Mouse (Mus musculus): Measurements from ENCODE around the gene Rpgr.

The Rpgr gene

GRCm38 (mm10) chrX:10216410-10216949, at the start of gene Rpgr:
TSS of gene Rpgr (minus strand) at chrX:10216920.
- DNase-seq, result peak; percentile 95 to 96

GRCm38 (mm10) chrX:10258260-10258659, 41.5 kb upstream of the Rpgr start:
- DNase-seq, result no peak

GRCm38 (mm10) chrX:10257774-10258173, 41.1 kb upstream of the Rpgr start:
- no peak for DNase-seq

GRCm38 (mm10) chrX:10251852-10252504, 35.3 kb upstream of the Rpgr start, which contains the start of gene Otc:
TSS of gene Otc (plus strand) at chrX:10252305.
- peak; percentile 19 for DNase-seq

- DNase-seq, result no peak
Observed at GRCm38 (mm10) chrX:10251357-10251756, 34.6 kb upstream of the Rpgr start.

GRCm38 (mm10) chrX:10243916-10244315, 27.2 kb upstream of the Rpgr start:
- peak; percentile 60 to 66 for DNase-seq

GRCm38 (mm10) chrX:10239515-10239914, 22.8 kb upstream of the Rpgr start:
- DNase-seq, result no peak

- DNase-seq, result no peak
Observed at GRCm38 (mm10) chrX:10234617-10235016, 17.9 kb upstream of the Rpgr start.

- peak in 1 of 2 experiments; percentile 36 for DNase-seq
Observed at GRCm38 (mm10) chrX:10233051-10233450, 16.3 kb upstream of the Rpgr start.

GRCm38 (mm10) chrX:10219281-10219680, 2.6 kb upstream of the Rpgr start:
- DNase-seq, result peak; percentile 54 to 74

GRCm38 (mm10) chrX:10215972-10216371, 748 bp downstream of the Rpgr start:
- no peak for DNase-seq

GRCm38 (mm10) chrX:10205937-10206336, 10.8 kb downstream of the Rpgr start:
- no peak for DNase-seq

GRCm38 (mm10) chrX:10201289-10201688, 15.4 kb downstream of the Rpgr start:
- DNase-seq, result peak; percentile 70 to 81

GRCm38 (mm10) chrX:10152390-10152789, 64.3 kb downstream of the Rpgr start:
- DNase-seq, result no peak

GRCm38 (mm10) chrX:10117065-10117719, 99.5 kb downstream of the Rpgr start, which contains the start of gene Srpx:
TSS of gene Srpx (minus strand) at chrX:10117709.
- peak; percentile 16 to 48 for DNase-seq

GRCm38 (mm10) chrX:10115780-10116179, 100.9 kb downstream of the Rpgr start:
- no peak for DNase-seq

- no peak for DNase-seq
Observed at GRCm38 (mm10) chrX:10110736-10111135, 106.0 kb downstream of the Rpgr start.

- no peak for DNase-seq
Observed at GRCm38 (mm10) chrX:10108558-10108957, 108.2 kb downstream of the Rpgr start.

GRCm38 (mm10) chrX:10105475-10105874, 111.2 kb downstream of the Rpgr start:
- DNase-seq, result no peak

GRCm38 (mm10) chrX:10102739-10103138, 114.0 kb downstream of the Rpgr start:
- DNase-seq, result no peak

- DNase-seq, result peak; percentile 61 to 77
Observed at GRCm38 (mm10) chrX:10095797-10096196, 120.9 kb downstream of the Rpgr start.

GRCm38 (mm10) chrX:10080385-10080784, 136.3 kb downstream of the Rpgr start:
- no peak for DNase-seq

- no peak for DNase-seq
Observed at GRCm38 (mm10) chrX:10079981-10080380, 136.7 kb downstream of the Rpgr start.

- no peak for DNase-seq
Observed at GRCm38 (mm10) chrX:10073966-10074365, 142.8 kb downstream of the Rpgr start.

All from cerebellum, postnatal 10 days (tissue).